Mouse (Mus musculus): ENCODE measurements around the gene 1700029P11Rik. TPM values are rescaled to one million over a fixed set of nuclear protein-coding genes. Genes with fewer than 3 reads are reported as not detected.

The 1700029P11Rik gene
- polyA plus RNA-seq, 1 experiment from 2014 or later, result not detected

DNA sequence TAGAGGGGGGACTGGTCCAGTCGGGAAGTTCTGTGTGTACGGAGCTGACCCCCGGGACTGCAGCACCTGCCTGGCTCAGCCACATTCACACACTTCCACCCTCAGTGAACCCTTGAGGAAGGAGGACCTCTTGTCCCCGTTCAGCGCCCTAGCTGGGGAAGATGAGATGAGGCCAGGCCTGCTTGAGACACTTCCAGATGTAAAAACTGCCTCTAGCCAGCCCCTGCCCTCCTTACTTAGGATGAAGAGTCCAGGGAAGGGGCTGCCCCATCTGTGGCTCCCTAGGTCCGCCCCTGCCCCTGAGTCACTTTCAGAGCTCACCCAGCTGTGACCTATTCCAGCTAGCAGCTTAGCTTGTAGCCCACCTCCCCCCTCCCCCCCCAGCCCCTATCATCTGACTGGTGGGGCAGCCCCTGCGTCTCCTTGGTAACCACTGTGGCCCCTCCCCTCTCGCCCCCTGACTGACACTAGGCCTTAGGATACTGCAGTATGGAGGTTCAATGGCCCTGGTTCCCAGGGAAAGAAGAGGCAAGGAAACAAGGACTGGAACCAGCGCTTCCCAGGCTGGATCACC lies 37.1 kb upstream of the 1700029P11Rik start:
- Histone ChIP-seq H3K4me1 (peaks cover 16% of the 10 kb centered on the region), H3K36me3 (peaks cover 4% of the 10 kb centered on the region), H3K27me3 (peaks cover 5% of the 10 kb centered on the region; the same call in 1 of the 2 replicates), H3K27ac (replicated peaks) (peak overlapping the region; percentile 78), H3K9me3 (no peaks in the 10 kb centered on the region), H3K4me3 (no peak overlapping the region), H3K4me2 (replicated peaks) (peak overlapping the region; percentile 23), H3K9ac (replicated peaks) (no peak overlapping the region)
- WGBS, result 6% methylated on average over 9 of the region's 9 CpGs
- ATAC-seq (ENCODE audit: low FRiP score, low read depth), result peak; percentile 75

DNA sequence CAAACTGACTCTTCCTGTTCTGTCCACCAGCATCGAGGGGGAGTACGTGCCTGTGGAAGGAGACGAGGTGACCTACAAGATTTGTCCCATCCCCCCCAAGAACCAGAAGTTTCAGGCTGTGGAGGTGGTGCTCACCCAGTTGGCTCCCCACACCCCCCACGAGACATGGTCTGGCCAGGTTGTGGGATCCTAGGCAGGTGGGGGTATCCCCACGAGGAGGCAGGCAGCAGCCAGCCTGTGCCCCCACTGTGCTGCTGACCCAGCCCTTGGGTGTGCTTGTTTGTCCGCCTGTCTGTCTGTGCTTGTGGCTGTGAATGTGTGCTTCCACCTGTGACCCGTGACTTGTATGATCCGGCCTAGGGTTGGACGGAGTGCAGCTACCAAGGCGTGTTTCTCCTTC lies 31.3 kb upstream of the 1700029P11Rik start:
- Histone ChIP-seq H3K4me2 (replicated peaks) (no peak overlapping the region), H3K36me3 (peaks cover 4% of the 10 kb centered on the region), H3K27me3 (no peaks in the 10 kb centered on the region), H3K27ac (replicated peaks) (no peak overlapping the region), H3K9me3 (no peaks in the 10 kb centered on the region), H3K4me1 (no peaks in the 10 kb centered on the region), H3K9ac (replicated peaks) (no peak overlapping the region), H3K4me3 (no peak overlapping the region)
- WGBS, result 89% methylated on average over 10 of the region's 10 CpGs
- no peak for ATAC-seq (ENCODE audit: low FRiP score, low read depth)

DNA sequence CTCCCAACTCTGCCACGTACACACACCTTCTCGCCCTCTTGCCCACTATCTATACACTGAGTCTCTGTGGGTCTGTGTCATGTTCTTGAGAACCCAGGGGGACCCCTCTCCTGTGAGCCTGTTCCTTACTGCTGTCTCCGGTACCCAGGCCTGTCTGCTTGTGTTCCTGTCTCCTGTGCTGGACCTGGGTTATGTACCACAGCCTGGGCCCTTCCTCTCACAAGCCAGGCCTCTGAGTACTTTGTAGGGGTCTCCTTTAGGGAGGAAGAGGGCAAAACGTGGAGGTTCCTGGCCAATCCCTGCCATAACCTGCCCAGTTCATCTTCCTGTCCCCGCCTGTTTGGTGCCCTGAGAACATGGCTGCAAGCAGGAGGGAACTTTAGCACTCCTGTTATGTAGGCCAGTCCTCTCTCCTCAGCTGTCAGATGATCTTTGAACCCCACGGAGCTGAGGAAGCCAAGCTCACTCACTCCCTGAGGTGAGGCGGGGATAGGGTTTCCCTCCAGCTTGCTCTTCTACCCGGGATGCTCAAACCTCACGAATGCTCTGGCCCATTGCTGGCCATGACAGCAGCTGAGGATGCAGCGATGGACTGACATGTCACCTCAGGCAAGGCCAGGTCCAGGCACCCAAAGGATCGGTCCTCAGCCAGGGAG lies 30.7 kb upstream of the 1700029P11Rik start:
- ATAC-seq (ENCODE audit: low FRiP score, low read depth), result no peak
- no peak overlapping the region for H3K9ac ChIP-seq (replicated peaks)
- no peak overlapping the region for H3K4me3 ChIP-seq
- no peaks in the 10 kb centered on the region for H3K9me3 ChIP-seq
- no peaks in the 10 kb centered on the region for H3K27me3 ChIP-seq
- no peak overlapping the region for H3K27ac ChIP-seq (replicated peaks)
- H3K4me1 ChIP-seq, result no peaks in the 10 kb centered on the region
- no peak overlapping the region for H3K4me2 ChIP-seq (replicated peaks)
- WGBS, result 64% methylated on average over 11 of the region's 11 CpGs
- peaks cover 4% of the 10 kb centered on the region for H3K36me3 ChIP-seq

DNA sequence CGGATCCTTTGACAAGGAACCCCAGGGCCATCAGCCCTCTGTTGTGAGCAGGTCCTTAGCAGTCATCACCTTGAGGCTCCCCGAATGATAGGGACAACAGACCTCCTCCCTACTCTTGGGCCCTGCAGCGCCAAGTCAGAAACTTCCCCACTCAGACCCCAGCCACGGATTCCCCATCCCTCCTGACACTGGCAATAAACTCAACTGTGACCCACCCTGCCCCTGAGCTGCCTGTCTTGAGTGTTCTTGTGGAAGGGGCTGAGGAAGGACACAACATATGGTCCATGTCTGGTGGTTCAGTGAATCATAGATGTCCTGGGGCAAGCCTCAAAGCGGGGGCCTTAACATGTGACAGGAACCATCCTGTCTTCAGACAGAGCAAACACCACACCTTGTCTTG lies 29.6 kb upstream of the 1700029P11Rik start:
- no peak overlapping the region for H3K9ac ChIP-seq (replicated peaks)
- no peak for ATAC-seq (ENCODE audit: low FRiP score, low read depth)
- no peaks in the 10 kb centered on the region for H3K4me1 ChIP-seq
- H3K27me3 ChIP-seq, result no peaks in the 10 kb centered on the region
- H3K27ac ChIP-seq (replicated peaks), result no peak overlapping the region
- H3K4me3 ChIP-seq, result no peak overlapping the region
- H3K9me3 ChIP-seq, result no peaks in the 10 kb centered on the region
- peaks cover 7% of the 10 kb centered on the region for H3K36me3 ChIP-seq
- no peak overlapping the region for H3K4me2 ChIP-seq (replicated peaks)
- 95% methylated on average over 5 of the region's 5 CpGs for WGBS

DNA sequence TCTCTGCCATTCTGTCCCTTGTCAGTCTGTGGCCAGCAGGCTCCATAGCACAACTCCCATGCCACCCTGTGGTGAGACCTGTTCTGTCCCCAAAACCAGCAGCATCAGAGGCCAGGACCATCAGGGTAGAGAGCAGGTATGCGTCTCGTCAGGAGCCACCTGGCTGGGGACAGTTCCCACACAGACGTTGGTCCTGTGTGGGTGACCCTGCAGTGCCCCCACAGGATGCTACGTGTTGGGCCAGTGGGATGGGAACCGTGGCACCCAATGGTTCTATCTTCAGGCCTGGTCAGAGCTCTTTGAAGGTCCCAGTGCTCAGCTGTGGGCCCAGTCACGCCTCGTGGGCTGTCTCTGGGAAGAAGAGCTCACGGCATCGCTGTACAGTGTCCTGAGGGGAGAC lies 29.2 kb upstream of the 1700029P11Rik start:
- no peak for ATAC-seq (ENCODE audit: low FRiP score, low read depth)
- no peaks in the 10 kb centered on the region for H3K9me3 ChIP-seq
- no peak overlapping the region for H3K4me3 ChIP-seq
- no peak overlapping the region for H3K9ac ChIP-seq (replicated peaks)
- peaks cover 7% of the 10 kb centered on the region for H3K36me3 ChIP-seq
- H3K4me1 ChIP-seq, result no peaks in the 10 kb centered on the region
- H3K4me2 ChIP-seq (replicated peaks), result no peak overlapping the region
- no peak overlapping the region for H3K27ac ChIP-seq (replicated peaks)
- H3K27me3 ChIP-seq, result no peaks in the 10 kb centered on the region
- 93% methylated on average over 9 of the region's 9 CpGs for WGBS

DNA sequence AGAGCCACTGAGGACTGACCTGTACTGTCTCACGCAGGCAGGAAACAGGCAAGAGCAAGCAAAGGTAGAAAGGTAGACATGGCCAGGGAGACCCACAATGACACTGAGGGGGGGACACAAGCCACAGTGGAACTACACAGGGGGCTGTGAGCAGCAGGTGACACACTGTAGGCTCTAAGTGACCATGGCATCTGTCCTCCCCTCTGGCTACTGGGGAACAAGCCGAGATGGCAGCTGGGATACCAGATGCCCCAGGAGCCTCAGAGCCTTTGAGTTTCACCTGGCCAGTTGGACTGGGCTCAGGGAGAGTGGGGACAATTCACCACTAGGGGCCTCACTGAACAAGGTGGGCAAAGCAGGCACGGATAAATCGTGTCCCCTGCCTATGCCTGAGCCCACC lies 28.0 kb upstream of the 1700029P11Rik start:
- H3K36me3 ChIP-seq, result peaks cover 3% of the 10 kb centered on the region; the same call in 1 of the 2 replicates

DNA sequence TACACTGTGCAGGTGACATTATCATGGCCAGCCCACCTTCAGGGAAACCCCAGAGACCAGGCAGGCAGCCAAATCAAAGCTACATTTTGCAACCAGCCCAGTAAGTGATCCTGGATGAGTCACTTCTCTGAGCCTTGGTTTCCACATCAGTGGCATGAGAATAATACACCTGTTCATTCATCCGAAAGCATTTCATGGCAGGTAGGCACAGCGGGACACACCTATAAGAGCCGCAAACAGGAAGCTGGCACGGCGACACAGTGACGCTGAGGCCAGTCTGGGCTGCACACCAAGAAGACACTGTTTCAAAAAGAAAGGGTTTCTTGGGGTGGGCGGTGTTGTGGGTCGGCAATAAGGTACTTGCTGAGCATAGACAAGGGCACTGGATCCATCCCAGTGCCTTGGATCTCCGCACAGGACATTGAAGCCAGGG lies 26.2 kb upstream of the 1700029P11Rik start:
- Histone ChIP-seq H3K9ac (replicated peaks) (no peak overlapping the region), H3K9me3 (no peaks in the 10 kb centered on the region), H3K4me1 (no peaks in the 10 kb centered on the region), H3K4me3 (no peak overlapping the region), H3K36me3 (peaks cover 3% of the 10 kb centered on the region; the same call in 1 of the 2 replicates), H3K27me3 (no peaks in the 10 kb centered on the region), H3K4me2 (replicated peaks) (no peak overlapping the region), H3K27ac (replicated peaks) (no peak overlapping the region)
- WGBS, result 95% methylated on average over 9 of the region's 9 CpGs
- ATAC-seq (ENCODE audit: low FRiP score, low read depth), result no peak

More for the DNA sequence above, 28.0 kb upstream of the 1700029P11Rik start:
- H3K4me1 ChIP-seq, result no peaks in the 10 kb centered on the region
- H3K4me3 ChIP-seq, result no peak overlapping the region
- no peak for ATAC-seq (ENCODE audit: low FRiP score, low read depth)
- no peak overlapping the region for H3K27ac ChIP-seq (replicated peaks)
- H3K9ac ChIP-seq (replicated peaks), result no peak overlapping the region
- WGBS, result 89% methylated on average over 4 of the region's 4 CpGs
- no peak overlapping the region for H3K4me2 ChIP-seq (replicated peaks)
- no peaks in the 10 kb centered on the region for H3K9me3 ChIP-seq
- no peaks in the 10 kb centered on the region for H3K27me3 ChIP-seq

DNA sequence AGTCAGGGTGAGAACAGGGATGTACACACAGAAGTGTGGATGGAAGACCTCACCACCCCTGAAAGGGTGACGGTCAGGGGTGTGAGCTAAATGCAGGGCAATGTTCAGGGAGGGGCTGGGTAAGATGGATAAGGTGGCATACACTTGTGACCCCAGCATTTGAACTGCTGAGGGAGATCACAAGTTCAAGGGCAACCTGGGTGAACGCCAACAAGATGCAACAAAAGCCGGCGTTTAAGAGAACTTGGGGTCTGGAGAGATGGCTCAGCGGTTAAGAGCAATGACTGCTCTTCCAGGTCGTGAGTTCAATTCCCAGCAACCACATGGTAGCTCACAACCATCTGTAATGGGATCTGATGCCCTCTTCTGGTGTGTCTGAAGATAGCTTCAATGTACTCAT lies 25.6 kb upstream of the 1700029P11Rik start:
- peaks cover 3% of the 10 kb centered on the region; the same call in 1 of the 2 replicates for H3K36me3 ChIP-seq
- H3K27me3 ChIP-seq, result no peaks in the 10 kb centered on the region
- no peak overlapping the region for H3K9ac ChIP-seq (replicated peaks)
- ATAC-seq (ENCODE audit: low FRiP score, low read depth), result no peak
- 90% methylated on average over 6 of the region's 6 CpGs for WGBS
- H3K27ac ChIP-seq (replicated peaks), result no peak overlapping the region
- H3K4me3 ChIP-seq, result no peak overlapping the region
- no peaks in the 10 kb centered on the region for H3K4me1 ChIP-seq
- H3K9me3 ChIP-seq, result no peaks in the 10 kb centered on the region
- H3K4me2 ChIP-seq (replicated peaks), result no peak overlapping the region

DNA sequence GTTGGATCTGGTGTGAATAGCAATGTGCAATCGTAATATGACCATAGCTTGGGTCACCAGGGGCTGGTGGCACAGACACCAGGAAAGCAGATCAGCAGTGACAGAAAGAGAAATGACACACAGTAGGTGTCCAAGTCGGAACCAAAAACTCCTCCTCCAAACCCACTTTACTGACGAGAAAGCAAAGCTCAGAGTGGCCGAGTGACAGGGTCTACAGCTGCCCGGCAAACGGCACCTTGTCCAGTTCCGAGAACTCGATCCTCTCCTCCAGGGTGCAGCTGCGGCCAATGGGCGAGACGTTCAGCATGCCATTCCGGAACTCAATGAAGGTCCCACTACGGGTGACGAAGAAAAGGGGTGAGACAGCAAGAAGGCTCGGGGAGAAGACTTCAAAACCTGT lies 24.9 kb upstream of the 1700029P11Rik start:
- Histone ChIP-seq H3K9ac (replicated peaks) (no peak overlapping the region), H3K27ac (replicated peaks) (no peak overlapping the region), H3K36me3 (peaks cover 3% of the 10 kb centered on the region; the same call in 1 of the 2 replicates), H3K4me1 (no peaks in the 10 kb centered on the region), H3K27me3 (no peaks in the 10 kb centered on the region), H3K9me3 (no peaks in the 10 kb centered on the region), H3K4me3 (no peak overlapping the region), H3K4me2 (replicated peaks) (no peak overlapping the region)
- WGBS, result 93% methylated on average over 15 of the region's 15 CpGs
- ATAC-seq (ENCODE audit: low FRiP score, low read depth), result no peak

DNA sequence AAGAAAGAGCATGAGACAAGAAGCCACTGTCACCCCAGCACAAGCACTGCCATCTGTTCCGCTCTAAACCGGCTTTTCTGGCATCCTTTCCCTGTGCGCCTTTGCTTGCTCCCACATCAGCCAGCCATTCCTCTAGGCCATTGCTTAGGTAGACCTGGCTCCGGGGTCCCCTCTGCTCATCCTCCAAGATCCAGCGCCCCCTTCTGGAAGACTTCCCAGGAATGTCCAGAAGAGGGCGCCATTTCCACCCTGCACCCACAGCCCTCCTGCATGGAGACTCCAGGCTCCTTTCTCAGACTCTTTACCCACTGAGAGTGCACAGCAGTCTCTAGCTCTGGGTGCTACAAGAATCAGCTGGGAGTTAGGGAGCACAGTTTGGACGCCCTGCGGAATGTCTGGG lies 23.9 kb upstream of the 1700029P11Rik start:
- Histone ChIP-seq H3K9me3 (no peaks in the 10 kb centered on the region), H3K36me3 (peaks cover 3% of the 10 kb centered on the region; the same call in 1 of the 2 replicates), H3K27ac (replicated peaks) (no peak overlapping the region), H3K9ac (replicated peaks) (no peak overlapping the region), H3K27me3 (no peaks in the 10 kb centered on the region), H3K4me2 (replicated peaks) (no peak overlapping the region), H3K4me3 (no peak overlapping the region), H3K4me1 (no peaks in the 10 kb centered on the region)
- no peak for ATAC-seq (ENCODE audit: low FRiP score, low read depth)
- 59% methylated on average over 8 of the region's 8 CpGs for WGBS

DNA sequence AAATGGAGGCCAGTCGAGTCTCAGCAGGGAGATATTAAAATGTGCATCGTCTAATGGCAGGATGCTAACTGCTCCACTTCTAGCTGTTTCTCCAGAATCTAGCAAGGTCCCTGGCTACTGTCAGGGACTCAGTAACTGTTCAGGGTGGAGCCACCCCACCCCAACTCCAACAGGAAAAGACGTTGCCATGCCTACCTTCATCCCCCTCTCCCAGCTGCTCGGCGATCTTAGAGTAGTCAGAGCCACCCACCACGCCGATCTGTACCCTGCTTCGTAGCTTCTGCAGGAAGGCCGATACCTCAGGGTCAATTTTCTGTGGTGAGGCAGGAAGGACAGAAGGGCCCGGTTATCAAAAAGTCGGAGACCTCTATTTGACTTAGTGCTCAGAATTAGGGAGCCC lies 22.7 kb upstream of the 1700029P11Rik start:
- Histone ChIP-seq H3K27ac (replicated peaks) (no peak overlapping the region), H3K9ac (replicated peaks) (no peak overlapping the region), H3K27me3 (no peaks in the 10 kb centered on the region), H3K4me3 (no peak overlapping the region), H3K36me3 (0 out of 2 replicates have a peak, but pooled peaks cover 3% of the 10 kb centered on the region), H3K9me3 (no peaks in the 10 kb centered on the region), H3K4me1 (no peaks in the 10 kb centered on the region), H3K4me2 (replicated peaks) (no peak overlapping the region)
- ATAC-seq (ENCODE audit: low FRiP score, low read depth), result no peak
- 85% methylated on average over 11 of the region's 11 CpGs for WGBS

DNA sequence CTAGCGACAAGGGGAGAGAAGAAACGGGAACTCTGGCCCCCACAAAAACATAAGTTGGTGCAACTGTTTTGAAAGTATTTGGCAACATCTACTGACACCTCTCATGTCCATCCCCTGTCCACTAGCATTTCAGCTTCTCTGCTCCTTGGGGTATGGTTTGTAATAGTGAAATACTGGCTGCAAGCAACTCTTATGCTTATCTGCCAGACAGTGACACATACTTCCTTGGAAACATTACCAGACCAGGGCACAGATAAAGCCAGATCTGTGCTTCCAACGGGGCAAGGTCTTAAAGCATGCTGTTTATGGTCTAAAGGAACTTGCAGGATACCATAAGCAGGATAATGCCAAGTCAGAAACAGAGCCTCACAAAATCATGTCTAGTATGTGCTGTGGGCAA lies 21.4 kb upstream of the 1700029P11Rik start:
- Histone ChIP-seq H3K9me3 (no peaks in the 10 kb centered on the region), H3K27ac (replicated peaks) (no peak overlapping the region), H3K36me3 (0 out of 2 replicates have a peak, but pooled peaks cover 3% of the 10 kb centered on the region), H3K4me3 (no peak overlapping the region), H3K4me1 (no peaks in the 10 kb centered on the region), H3K4me2 (replicated peaks) (no peak overlapping the region), H3K27me3 (no peaks in the 10 kb centered on the region), H3K9ac (replicated peaks) (no peak overlapping the region)
- ATAC-seq (ENCODE audit: low FRiP score, low read depth), result no peak
- WGBS, result 94% methylated on average over 3 of the region's 3 CpGs

All from midbrain, embryonic 12.5 days (tissue).